Mouse (Mus musculus) hindbrain, embryonic 11.5 days (tissue): ENCODE data around the gene Rrp1. TPM values are rescaled to one million over a fixed set of nuclear protein-coding genes. Genes with fewer than 3 reads are reported as not detected.

Experiments
- ATAC-seq: fragments of 200-750 bp; cut with Nextera tagmentation; 2 replicates; pipeline ENCODE4 v1.8.0; 2017; ENCODE audit warnings: mild to moderate bottlenecking, moderate TSS enrichment, moderate library complexity; ENCODE audit not compliant: low FRiP score
- DNase-seq: peaks from one replicate; pipeline ENCODE4 v3.0.0-alpha.2; 2015; ENCODE audit warnings: low spot score
- H3K27ac ChIP-seq: fragments of 300-500 bp; sonication (generic); 2 replicates; pipeline ENCODE4 v1.5.1; 2014; ENCODE audit warnings: mild to moderate bottlenecking, low read depth, low read length
- H3K27me3 ChIP-seq: fragments of 300-500 bp; sonication (generic); 2 replicates; pipeline ENCODE4 v1.6.1; 2014; ENCODE audit warnings: mild to moderate bottlenecking, low read length, moderate library complexity, mixed read lengths; ENCODE audit not compliant: control insufficient read depth, insufficient read depth
- H3K36me3 ChIP-seq: fragments of 300-500 bp; sonication (generic); 2 replicates; pipeline ENCODE4 v1.6.1; 2014; ENCODE audit warnings: mild to moderate bottlenecking, low read length, moderate library complexity, mixed read lengths; ENCODE audit not compliant: control insufficient read depth, insufficient read depth
- H3K4me1 ChIP-seq: fragments of 300-500 bp; sonication (generic); replicated peaks from 2 replicates; pipeline ENCODE4 v1.6.1; 2014; ENCODE audit warnings: low read length, mixed read lengths; ENCODE audit not compliant: control insufficient read depth, insufficient read depth
- H3K4me2 ChIP-seq: fragments of 300-500 bp; sonication (generic); replicated peaks from 2 replicates; pipeline ENCODE4 v1.6.1; 2014; ENCODE audit warnings: mild to moderate bottlenecking, low read depth, low read length
- H3K4me3 ChIP-seq: fragments of 300-500 bp; sonication (generic); 2 replicates; pipeline ENCODE4 v1.5.1; 2014; ENCODE audit warnings: low read depth, low read length
- H3K9ac ChIP-seq: fragments of 300-500 bp; sonication (generic); 2 replicates; pipeline ENCODE4 v1.6.1; 2014; ENCODE audit warnings: low read depth, low read length
- H3K9me3 ChIP-seq: fragments of 300-500 bp; sonication (generic); 2 replicates; pipeline ENCODE4 v1.6.1; 2016; ENCODE audit warnings: low read length; ENCODE audit not compliant: control insufficient read depth
- WGBS: fragments of 180-500 bp; shearing (Covaris S2); extraction: QIAGEN DNeasy Blood & Tissue Kit; methylation state at CpG from one replicate; pipeline ENCODE4 v1.1.7; 2014; 5-methylcytosine and 5-hydroxymethylcytosine counted together
- polyA plus RNA-seq: library from polyadenylated mRNA; unstranded; fragments of >200 nt; fragmentation: Nextera tagmentation; extraction: Ambion mirVana; gene quantifications from 2 replicates; pipeline ENCODE4 v1.2.1, GENCODE M21; 2014

Rrp1 gene
- 225 and 242 TPM in 2 replicates for polyA plus RNA-seq

- H3K4me3 ChIP-seq, result peak within 1 kb of the TSS; percentile 95
These were observed at the start of gene Rrp1 for GRCm38 (mm10) chr10:78412319-78413151. Rrp1 (minus strand) TSS chr10:78413043.

DNA sequence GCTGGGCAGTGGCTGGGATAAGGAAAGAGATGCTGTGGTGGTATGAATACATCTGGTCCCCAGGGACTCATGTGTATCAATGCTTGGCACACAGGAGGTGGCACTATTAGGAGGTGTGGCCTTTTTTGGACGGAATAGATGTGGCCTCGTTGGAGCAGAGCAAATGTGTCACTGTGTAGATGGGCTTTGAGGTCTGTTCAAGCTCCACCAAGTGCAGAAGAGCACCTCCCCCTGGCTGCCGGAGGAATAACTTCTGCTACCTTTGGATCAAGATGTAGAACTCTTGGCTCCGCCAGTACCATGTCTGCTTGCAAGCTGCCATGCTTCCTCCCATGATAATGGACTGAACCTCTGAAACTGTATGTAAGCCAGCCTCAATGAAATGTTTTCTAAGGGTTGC lies 48.9 kb upstream of the Rrp1 start:
- Histone ChIP-seq H3K4me1 (no peaks in the 10 kb centered on the region), H3K9ac (no peak overlapping the region), H3K27me3 (no peaks in the 10 kb centered on the region), H3K4me2 (no peak overlapping the region), H3K4me3 (no peak overlapping the region), H3K9me3 (no peaks in the 10 kb centered on the region), H3K36me3 (no peaks in the 10 kb centered on the region), H3K27ac (no peak overlapping the region)
- DNase-seq, result no peak
- ATAC-seq, result no peak
- 75% methylated on average over 4 of the region's 4 CpGs for WGBS

More at GRCm38 (mm10) chr10:78412319-78413151, at the start of gene Rrp1:
- ATAC-seq, result peak; percentile 91
- peak within 1 kb of the TSS; percentile 66 for H3K4me2 ChIP-seq
- peak within 1 kb of the TSS; percentile 89 for H3K9ac ChIP-seq
- under 1% methylated on average over 65 of the region's 70 CpGs for WGBS
- peak within 1 kb of the TSS; percentile 76 for H3K27ac ChIP-seq
- H3K27me3 ChIP-seq, result no peaks in the 10 kb centered on the region
- 0 out of 2 replicates have a peak, but pooled peaks cover 3% of the 10 kb centered on the region for H3K36me3 ChIP-seq
- peak; percentile 98 for DNase-seq
- no peaks in the 10 kb centered on the region for H3K4me1 ChIP-seq
- no peaks in the 10 kb centered on the region for H3K9me3 ChIP-seq

DNA sequence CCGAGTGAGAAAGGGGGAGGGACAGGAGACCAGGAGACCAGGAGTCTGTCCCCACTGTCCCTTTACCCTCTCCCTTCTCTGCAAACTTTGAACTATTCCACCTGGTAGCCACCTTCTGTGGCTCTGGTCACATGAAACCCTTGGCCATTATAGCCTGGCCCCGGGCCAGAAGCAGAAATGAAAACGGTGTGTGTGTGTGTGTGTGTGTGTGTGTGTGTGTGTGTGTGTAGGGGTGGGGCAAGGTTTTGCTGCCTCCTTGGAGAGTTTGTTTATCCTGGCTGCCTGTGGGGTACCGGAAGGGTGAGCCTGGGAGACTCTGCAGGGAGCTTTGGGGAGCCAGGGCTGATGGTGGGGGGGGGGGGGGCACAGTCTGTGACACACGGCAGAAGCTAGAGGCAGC lies 47.6 kb upstream of the Rrp1 start:
- DNase-seq, result no peak
- WGBS, result 65% methylated on average over 4 of the region's 5 CpGs
- Histone ChIP-seq H3K4me1 (no peaks in the 10 kb centered on the region), H3K4me3 (no peak overlapping the region), H3K27ac (no peak overlapping the region), H3K9ac (no peak overlapping the region), H3K4me2 (no peak overlapping the region), H3K36me3 (no peaks in the 10 kb centered on the region), H3K27me3 (no peaks in the 10 kb centered on the region), H3K9me3 (no peaks in the 10 kb centered on the region)
- no peak for ATAC-seq

DNA sequence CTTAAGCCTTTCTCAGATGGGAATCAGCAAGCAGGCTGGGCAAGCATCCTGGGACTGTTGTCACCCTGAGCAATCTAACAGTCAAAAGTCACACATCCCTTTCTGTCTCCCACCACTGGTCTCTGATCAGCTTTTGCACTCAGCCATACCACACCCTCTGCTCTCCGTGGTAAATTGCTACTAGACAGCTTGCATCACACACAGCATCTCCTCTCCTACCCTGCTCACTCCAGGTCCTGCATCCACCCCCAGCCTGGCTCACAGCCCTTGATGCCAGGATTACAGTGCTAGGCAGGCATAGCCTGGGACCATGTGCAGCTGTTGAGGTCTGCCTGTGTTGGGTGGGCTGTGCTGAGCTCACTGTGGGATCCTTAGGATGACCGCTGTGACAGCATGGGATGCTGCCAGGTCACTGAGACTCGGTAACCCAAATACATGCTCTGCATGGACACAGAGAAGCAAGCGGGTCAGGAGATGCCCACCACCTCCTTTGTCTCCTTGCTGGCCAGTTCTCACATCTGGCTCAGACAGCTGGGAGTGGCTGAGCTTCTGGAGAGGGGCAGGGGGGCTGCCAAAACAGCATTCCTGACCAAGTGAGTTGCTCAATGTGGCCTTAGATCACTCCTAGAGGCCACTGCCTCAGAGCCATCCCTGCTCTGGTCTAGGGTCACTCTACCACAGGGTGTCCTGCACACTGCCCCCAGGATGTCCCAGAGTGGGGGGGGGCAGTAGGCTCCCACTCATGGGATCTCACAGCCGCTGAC lies 45.7 kb upstream of the Rrp1 start:
- Histone ChIP-seq H3K4me2 (no peak overlapping the region), H3K27ac (no peak overlapping the region), H3K36me3 (no peaks in the 10 kb centered on the region), H3K9ac (no peak overlapping the region), H3K4me1 (no peaks in the 10 kb centered on the region), H3K9me3 (no peaks in the 10 kb centered on the region), H3K4me3 (no peak overlapping the region), H3K27me3 (no peaks in the 10 kb centered on the region)
- no peak for ATAC-seq
- DNase-seq, result no peak
- WGBS, result 66% methylated on average over 5 of the region's 5 CpGs

GRCm38 (mm10) chr10:78457495-78458347 lies 44.9 kb upstream of the Rrp1 start:
- H3K36me3 ChIP-seq, result no peaks in the 10 kb centered on the region
- H3K4me3 ChIP-seq, result no peak overlapping the region
- 30% methylated on average over 9 of the region's 10 CpGs for WGBS
- H3K9ac ChIP-seq, result no peak overlapping the region
- DNase-seq, result no peak
- H3K27me3 ChIP-seq, result no peaks in the 10 kb centered on the region
- ATAC-seq, result 0 out of 2 replicates have a peak, but pooled peaks have one; percentile 41
- no peaks in the 10 kb centered on the region for H3K4me1 ChIP-seq
- no peak overlapping the region for H3K27ac ChIP-seq
- no peaks in the 10 kb centered on the region for H3K9me3 ChIP-seq
- no peak overlapping the region; the same call in 1 of the 2 replicates for H3K4me2 ChIP-seq

DNA sequence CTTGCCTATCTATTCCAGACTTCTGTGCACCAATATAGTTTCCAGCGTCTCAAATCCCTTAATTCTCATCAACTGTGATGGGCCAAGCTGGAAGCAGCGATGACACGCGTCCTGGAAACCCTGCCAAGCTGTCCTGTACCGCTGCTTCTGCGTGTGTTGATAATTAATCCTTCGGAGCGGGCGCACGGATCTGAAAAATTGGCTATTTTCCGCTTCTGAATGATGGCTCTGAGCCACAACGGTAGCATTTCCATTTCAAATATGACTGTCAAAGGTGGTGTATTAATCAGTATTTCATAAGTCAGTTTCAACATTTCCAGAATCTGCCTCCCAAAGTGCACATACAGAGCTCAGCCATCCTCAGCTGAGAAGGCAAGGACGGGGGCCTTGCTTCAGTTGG lies 43.9 kb upstream of the Rrp1 start:
- ATAC-seq (no peak), DNase-seq (no peak)
- H3K4me2 ChIP-seq, result no peak overlapping the region
- no peak overlapping the region for H3K4me3 ChIP-seq
- no peak overlapping the region for H3K27ac ChIP-seq
- no peaks in the 10 kb centered on the region for H3K9me3 ChIP-seq
- H3K4me1 ChIP-seq, result no peaks in the 10 kb centered on the region
- H3K36me3 ChIP-seq, result no peaks in the 10 kb centered on the region
- H3K27me3 ChIP-seq, result no peaks in the 10 kb centered on the region
- H3K9ac ChIP-seq, result no peak overlapping the region
- 87% methylated on average over 13 of the region's 13 CpGs for WGBS

DNA sequence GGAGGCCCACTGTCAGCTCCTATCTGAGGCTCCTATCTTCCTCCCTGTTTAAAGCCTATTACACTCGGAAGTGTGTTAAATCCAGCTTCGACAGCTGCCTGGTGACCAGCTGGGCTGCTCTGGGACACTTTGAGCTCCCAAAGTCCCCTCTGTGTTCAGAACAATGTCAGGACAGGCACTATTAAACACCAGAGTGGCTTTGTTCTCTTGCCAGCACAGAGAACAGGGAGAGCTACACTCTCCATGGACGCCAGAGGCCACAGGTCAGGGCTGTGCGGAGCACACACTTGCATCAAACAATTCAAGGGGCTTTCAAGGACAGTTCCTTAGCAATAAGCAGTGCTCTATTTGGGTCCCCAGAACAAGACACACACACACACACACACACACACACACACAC lies 39.8 kb upstream of the Rrp1 start:
- DNase-seq (no peak), ATAC-seq (no peak)
- Histone ChIP-seq H3K27ac (no peak overlapping the region), H3K4me1 (no peaks in the 10 kb centered on the region), H3K4me3 (no peak overlapping the region), H3K27me3 (no peaks in the 10 kb centered on the region), H3K9me3 (no peaks in the 10 kb centered on the region), H3K4me2 (no peak overlapping the region), H3K9ac (no peak overlapping the region), H3K36me3 (no peaks in the 10 kb centered on the region)
- 25% methylated on average over 4 of the region's 4 CpGs for WGBS

DNA sequence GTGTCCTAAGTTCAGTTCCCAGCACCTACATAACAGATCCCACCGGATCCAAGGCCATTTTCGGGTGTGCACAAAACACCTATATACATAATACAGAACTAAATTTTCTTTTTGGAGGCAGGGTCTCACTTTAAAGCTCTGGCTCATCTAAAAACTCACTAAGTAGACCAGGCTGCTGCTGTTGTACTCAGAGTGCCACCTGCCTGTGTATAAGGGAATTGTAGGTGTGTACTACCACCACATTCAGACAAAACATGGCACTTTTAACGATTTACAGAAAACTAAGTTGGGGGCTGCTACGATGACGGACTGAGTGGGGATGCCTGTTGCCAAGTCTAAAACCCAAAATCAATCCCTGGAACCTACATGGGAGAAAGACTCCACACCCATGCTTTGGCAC lies 37.9 kb upstream of the Rrp1 start:
- DNase-seq, result no peak
- H3K4me1 ChIP-seq, result no peaks in the 10 kb centered on the region
- WGBS, result 92% methylated on average over 5 of the region's 5 CpGs
- no peaks in the 10 kb centered on the region for H3K27me3 ChIP-seq
- no peak overlapping the region for H3K9ac ChIP-seq
- H3K27ac ChIP-seq, result no peak overlapping the region
- H3K36me3 ChIP-seq, result no peaks in the 10 kb centered on the region
- ATAC-seq, result no peak
- H3K4me3 ChIP-seq, result no peak overlapping the region
- H3K4me2 ChIP-seq, result no peak overlapping the region
- H3K9me3 ChIP-seq, result no peaks in the 10 kb centered on the region
